Mouse (Mus musculus) forebrain, postnatal 0 days (tissue): ENCODE measurements around the gene Hyal1. TPM values are rescaled to one million over a fixed set of nuclear protein-coding genes. Genes with fewer than 3 reads are reported as not detected.
A peak's percentile ranks its signal among the peaks of the same experiment; 100 is the strongest.

Experiments
- ATAC-seq: fragments of 200-750 bp; cut with Nextera tagmentation; 2 replicates; pipeline ENCODE4 v1.8.0; 2017; ENCODE audit warnings: mild to moderate bottlenecking, moderate library complexity
- DNase-seq: peaks from one replicate; pipeline ENCODE4 v3.0.0-alpha.2; 2015
- H3K27ac ChIP-seq: fragments of 300-500 bp; sonication (generic); 2 replicates; pipeline ENCODE4 v1.5.1; 2014; ENCODE audit warnings: low read depth, mild to moderate bottlenecking, antibody characterized with exemption, low read length, moderate library complexity, mixed read lengths
- H3K27me3 ChIP-seq: fragments of 300-500 bp; sonication (generic); 2 replicates; pipeline ENCODE4 v1.6.1; 2014; ENCODE audit warnings: mild to moderate bottlenecking, low read length, mixed read lengths; ENCODE audit not compliant: insufficient read depth
- H3K36me3 ChIP-seq: fragments of 300-500 bp; sonication (generic); 2 replicates; pipeline ENCODE4 v1.6.1; 2014; ENCODE audit warnings: mild to moderate bottlenecking, moderate library complexity; ENCODE audit not compliant: insufficient read depth
- H3K4me1 ChIP-seq: fragments of 300-500 bp; sonication (generic); 2 replicates; pipeline ENCODE4 v1.6.1; 2014; ENCODE audit warnings: antibody characterized with exemption; ENCODE audit not compliant: insufficient read depth
- H3K4me2 ChIP-seq: fragments of 300-500 bp; sonication (generic); 2 replicates; pipeline ENCODE4 v1.6.1; 2014; ENCODE audit warnings: low read depth, mild to moderate bottlenecking, moderate library complexity
- H3K4me3 ChIP-seq: fragments of 300-500 bp; sonication (generic); 2 replicates; pipeline ENCODE4 v1.5.1; 2014; ENCODE audit warnings: low read depth, low read length, mixed read lengths
- H3K9ac ChIP-seq: fragments of 300-500 bp; sonication (generic); 2 replicates; pipeline ENCODE4 v1.6.1; 2014; ENCODE audit warnings: mild to moderate bottlenecking
- H3K9me3 ChIP-seq: fragments of 300-500 bp; sonication (generic); 2 replicates; pipeline ENCODE4 v1.6.1; 2016; ENCODE audit warnings: low read length
- CTCF ChIP-seq: sonication (generic); IDR thresholded peaks from 2 replicates; pipeline ENCODE4 v1.5.1; 2016; ENCODE audit warnings: antibody characterized with exemption, control low read depth, low read depth
- WGBS: fragments of 180-500 bp; shearing (Covaris S2); extraction: QIAGEN DNeasy Blood & Tissue Kit; methylation state at CpG from one replicate; pipeline ENCODE4 v1.1.7; 2014; 5-methylcytosine and 5-hydroxymethylcytosine counted together
- polyA plus RNA-seq: library from polyadenylated mRNA; unstranded; fragments of >200 nt; fragmentation: Nextera tagmentation; extraction: Ambion mirVana; gene quantifications from 2 replicates; pipeline ENCODE4 v1.2.1, GENCODE M21; 2015
- total RNA-seq: library from RNA; depleted of rRNA; stranded (reverse); fragments of >200 nt; gene quantifications from 2 replicates; pipeline ENCODE4 v1.2.3, GENCODE M21; 2014

Gene Hyal1
- total and polyA plus RNA-seq, 2 experiments from 2014 or later: 1.9 to 3.5 TPM

GRCm38 (mm10) chr9:107626158-107626843 is 49.6 kb downstream of the Hyal1 start:
- peak overlapping the region; percentile 90 for H3K27ac ChIP-seq
- no peaks in the 10 kb centered on the region for H3K27me3 ChIP-seq
- peak overlapping the region; percentile 37 for H3K4me2 ChIP-seq
- DNase-seq (no peak), ATAC-seq (peak; percentile 30)
- no peaks in the 10 kb centered on the region for H3K36me3 ChIP-seq
- no peak for TF ChIP-seq CTCF
- WGBS: 22% methylated on average over 15 of the region's 15 CpGs
- H3K9ac ChIP-seq: peak overlapping the region; percentile 39
- H3K9me3 ChIP-seq: no peaks in the 10 kb centered on the region
- no peak overlapping the region for H3K4me3 ChIP-seq
- peaks cover 40% of the 10 kb centered on the region for H3K4me1 ChIP-seq

GRCm38 (mm10) chr9:107626844-107627277 is 50.1 kb downstream of the Hyal1 start:
- peaks cover 45% of the 10 kb centered on the region for H3K4me1 ChIP-seq
- H3K9ac ChIP-seq: peak overlapping the region; percentile 39
- H3K9me3 ChIP-seq: no peaks in the 10 kb centered on the region
- peak overlapping the region; percentile 90 for H3K27ac ChIP-seq
- H3K27me3 ChIP-seq: no peaks in the 10 kb centered on the region
- WGBS: 0% methylated on average over 2 of the region's 2 CpGs
- peak; percentile 97 for TF ChIP-seq CTCF
- peak overlapping the region; percentile 37 for H3K4me2 ChIP-seq
- H3K4me3 ChIP-seq: no peak overlapping the region
- peak; percentile 84 for ATAC-seq
- H3K36me3 ChIP-seq: no peaks in the 10 kb centered on the region
- DNase-seq: peak; percentile 91

GRCm38 (mm10) chr9:107627387-107628255 is 50.9 kb downstream of the Hyal1 start:
- WGBS: 13% methylated on average over 20 of the region's 20 CpGs
- Histone ChIP-seq H3K9me3 (no peaks in the 10 kb centered on the region), H3K36me3 (no peaks in the 10 kb centered on the region), H3K27me3 (no peaks in the 10 kb centered on the region), H3K4me2 (peak overlapping the region; percentile 37; the same call in 1 of the 2 replicates), H3K4me3 (no peak overlapping the region), H3K27ac (peak overlapping the region; percentile 90), H3K4me1 (peaks cover 53% of the 10 kb centered on the region), H3K9ac (peak overlapping the region; percentile 39)
- ATAC-seq (no peak), DNase-seq (peak; percentile 32)
- TF ChIP-seq CTCF: no peak

GRCm38 (mm10) chr9:107628721-107629410 is 52.1 kb downstream of the Hyal1 start:
- Histone ChIP-seq H3K27me3 (no peaks in the 10 kb centered on the region), H3K4me1 (peaks cover 58% of the 10 kb centered on the region), H3K9me3 (no peaks in the 10 kb centered on the region), H3K9ac (0 out of 2 replicates have a peak overlapping the region, but pooled peaks have one; percentile 39), H3K4me3 (no peak overlapping the region), H3K27ac (peak overlapping the region; percentile 90), H3K36me3 (no peaks in the 10 kb centered on the region), H3K4me2 (peak overlapping the region; percentile 34; the same call in 1 of the 2 replicates)
- DNase-seq: no peak
- ATAC-seq: no peak
- 33% methylated on average over 14 of the region's 15 CpGs for WGBS
- no peak for TF ChIP-seq CTCF

DNA sequence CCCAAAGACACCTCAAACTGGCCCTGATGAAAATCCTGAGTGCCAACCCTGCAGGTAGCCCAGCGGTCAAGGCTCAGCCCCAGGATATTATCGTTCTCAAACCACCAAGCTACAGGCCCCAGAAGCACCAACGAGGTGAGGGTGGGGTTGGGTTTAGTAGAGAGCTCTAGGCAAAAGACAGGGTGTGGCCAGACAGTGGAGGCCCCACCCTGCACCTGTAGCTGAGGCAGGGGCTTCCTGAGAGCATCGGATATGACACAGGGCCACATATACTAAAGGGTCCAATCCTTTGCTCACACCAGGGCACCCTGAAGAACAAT is 52.6 kb downstream of the Hyal1 start:
- Histone ChIP-seq H3K4me3 (no peak overlapping the region), H3K4me2 (peak overlapping the region; percentile 34; the same call in 1 of the 2 replicates), H3K9me3 (no peaks in the 10 kb centered on the region), H3K27ac (peak overlapping the region; percentile 90; the same call in 1 of the 2 replicates), H3K27me3 (no peaks in the 10 kb centered on the region), H3K4me1 (peaks cover 60% of the 10 kb centered on the region), H3K36me3 (no peaks in the 10 kb centered on the region), H3K9ac (no peak overlapping the region)
- 18% methylated on average over 4 of the region's 4 CpGs for WGBS
- no peak for DNase-seq
- no peak for TF ChIP-seq CTCF
- ATAC-seq: no peak

DNA sequence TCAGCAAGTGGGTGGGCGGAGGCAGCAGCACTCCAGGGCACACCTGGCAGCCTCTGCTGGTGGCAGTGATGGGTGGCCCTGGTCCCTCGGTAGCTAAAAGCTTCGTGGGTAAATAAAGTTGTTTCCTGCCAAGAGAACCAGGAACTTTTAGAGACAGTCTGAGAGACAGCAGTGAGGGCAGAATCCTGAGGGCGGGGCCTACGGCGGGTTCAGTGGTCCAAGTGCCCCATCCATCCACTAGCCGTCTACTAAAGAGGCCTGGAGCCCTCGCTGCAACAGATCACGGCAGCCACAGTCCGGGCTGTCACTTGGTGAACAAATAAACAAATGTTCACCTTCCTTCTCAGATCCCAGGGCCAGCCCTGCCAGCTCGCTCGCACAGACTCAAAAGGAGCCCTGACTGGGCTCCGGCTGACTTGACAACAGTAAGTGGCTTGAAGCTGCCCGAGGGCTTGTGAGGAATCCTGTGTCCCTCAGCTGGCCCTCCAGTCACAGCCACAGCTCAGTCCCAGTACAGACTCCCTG is 53.2 kb downstream of the Hyal1 start:
- H3K9ac ChIP-seq: peak overlapping the region; percentile 18; the same call in 1 of the 2 replicates
- H3K27me3 ChIP-seq: no peaks in the 10 kb centered on the region
- H3K36me3 ChIP-seq: no peaks in the 10 kb centered on the region
- DNase-seq: peak; percentile 42
- no peak for TF ChIP-seq CTCF
- peak overlapping the region; percentile 90 for H3K27ac ChIP-seq
- H3K4me1 ChIP-seq: peaks cover 60% of the 10 kb centered on the region
- H3K9me3 ChIP-seq: no peaks in the 10 kb centered on the region
- peak; percentile 4; the same call in 1 of the 2 replicates for ATAC-seq
- 8% methylated on average over 14 of the region's 14 CpGs for WGBS
- peak overlapping the region; percentile 34 for H3K4me2 ChIP-seq
- 0 out of 2 replicates have a peak overlapping the region, but pooled peaks have one; percentile 1 for H3K4me3 ChIP-seq
